Mouse (Mus musculus) liver, postnatal 0 days (tissue): ENCODE data around the gene Vps13c. TPM values are rescaled to one million over a fixed set of nuclear protein-coding genes. Genes with fewer than 3 reads are reported as not detected.

ENCODE experiments used
- ATAC-seq: fragments of 200-750 bp; cut with Nextera tagmentation; 2 replicates; pipeline ENCODE4 v1.8.0; 2017; ENCODE audit warnings: mild to moderate bottlenecking, moderate library complexity
- DNase-seq: peaks from one replicate; pipeline ENCODE4 v3.0.0-alpha.2; 2016
- H3K27ac ChIP-seq: fragments of 300-500 bp; sonication (generic); 2 replicates; pipeline ENCODE4 v1.5.1; 2014; ENCODE audit warnings: antibody characterized with exemption, moderate library complexity, mild to moderate bottlenecking, low read depth
- H3K27me3 ChIP-seq: fragments of 300-500 bp; sonication (generic); 2 replicates; pipeline ENCODE4 v1.6.1; 2014; ENCODE audit warnings: low read length, control low read depth, mixed read lengths; ENCODE audit not compliant: insufficient read depth
- H3K36me3 ChIP-seq: fragments of 300-500 bp; sonication (generic); replicated peaks from 2 replicates; pipeline ENCODE4 v1.6.1; 2014; ENCODE audit warnings: mild to moderate bottlenecking, control low read depth, low read length, moderate library complexity, mixed read lengths; ENCODE audit not compliant: insufficient read depth
- H3K4me1 ChIP-seq: fragments of 300-500 bp; sonication (generic); 2 replicates; pipeline ENCODE4 v1.6.1; 2014; ENCODE audit warnings: antibody characterized with exemption, mild to moderate bottlenecking, control low read depth; ENCODE audit not compliant: insufficient read depth
- H3K4me2 ChIP-seq: fragments of 300-500 bp; sonication (generic); 2 replicates; pipeline ENCODE4 v1.6.1; 2014; ENCODE audit warnings: low read depth, mild to moderate bottlenecking, low read length, moderate library complexity, mixed read lengths
- H3K4me3 ChIP-seq: fragments of 300-500 bp; sonication (generic); 2 replicates; pipeline ENCODE4 v1.5.1; 2014; ENCODE audit warnings: low read depth, low read length
- H3K9ac ChIP-seq: fragments of 300-500 bp; sonication (generic); replicated peaks from 2 replicates; pipeline ENCODE4 v1.6.1; 2014; ENCODE audit warnings: mild to moderate bottlenecking, moderate library complexity
- H3K9me3 ChIP-seq: fragments of 300-500 bp; sonication (generic); 2 replicates; pipeline ENCODE4 v1.6.1; 2016; ENCODE audit warnings: mild to moderate bottlenecking, control low read depth, low read length, mixed read lengths
- CTCF ChIP-seq: sonication (generic); IDR thresholded peaks from 2 replicates; pipeline ENCODE4 v1.5.1; 2016; ENCODE audit warnings: antibody characterized with exemption, low read depth
- EP300 ChIP-seq: IDR thresholded peaks from 2 replicates; pipeline ENCODE4 v1.6.1; 2016; ENCODE audit warnings: antibody characterized with exemption, low read depth, mild to moderate bottlenecking
- WGBS: fragments of 180-500 bp; shearing (Covaris S2); extraction: QIAGEN DNeasy Blood & Tissue Kit; methylation state at CpG from one replicate; pipeline ENCODE4 v1.1.7; 2014; ENCODE audit not compliant: insufficient replicate concordance; 5-methylcytosine and 5-hydroxymethylcytosine counted together
- polyA plus RNA-seq: library from polyadenylated mRNA; unstranded; fragments of >200 nt; fragmentation: Nextera tagmentation; extraction: Ambion mirVana; gene quantifications from 2 replicates; pipeline ENCODE4 v1.2.1, GENCODE M21; 2015

Gene Vps13c
- polyA plus RNA-seq, 1 experiment from 2014 or later: 3.4 TPM

DNA sequence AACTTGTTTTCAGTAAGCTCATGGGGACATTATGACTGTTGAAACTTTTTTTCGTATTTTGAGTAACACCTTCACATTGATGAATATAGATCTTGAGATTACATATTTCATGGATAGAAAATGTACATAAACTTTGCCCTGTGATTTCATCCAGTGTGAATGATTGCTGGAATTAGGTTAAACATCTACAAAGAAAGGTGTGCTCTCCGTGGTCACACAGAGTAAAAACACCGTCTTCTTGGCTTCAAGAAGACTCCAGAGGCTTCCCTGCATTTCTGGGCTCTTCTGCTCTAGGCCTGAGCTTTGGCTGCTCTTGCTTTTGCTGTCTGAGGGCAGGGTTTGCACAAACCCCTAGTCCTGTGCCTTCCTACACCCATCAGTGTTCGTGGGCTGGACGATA, 121.8 kb downstream of the Vps13c start:
- H3K36me3 ChIP-seq: peaks cover 53% of the 10 kb centered on the region
- 71% methylated on average over 5 of the region's 5 CpGs for whole genome bisulfite sequencing
- H3K4me3 ChIP-seq: no peak overlapping the region
- H3K9ac ChIP-seq: no peak overlapping the region
- H3K4me1 ChIP-seq: peaks cover 5% of the 10 kb centered on the region; the same call in 1 of the 2 replicates
- ATAC-seq (peak; percentile 50), DNase-seq (no peak)
- peak overlapping the region; percentile 32; the same call in 1 of the 2 replicates for H3K4me2 ChIP-seq
- TF ChIP-seq CTCF (no peak), EP300 (no peak)
- no peaks in the 10 kb centered on the region for H3K9me3 ChIP-seq
- H3K27ac ChIP-seq: peak overlapping the region; percentile 40
- H3K27me3 ChIP-seq: no peaks in the 10 kb centered on the region

DNA sequence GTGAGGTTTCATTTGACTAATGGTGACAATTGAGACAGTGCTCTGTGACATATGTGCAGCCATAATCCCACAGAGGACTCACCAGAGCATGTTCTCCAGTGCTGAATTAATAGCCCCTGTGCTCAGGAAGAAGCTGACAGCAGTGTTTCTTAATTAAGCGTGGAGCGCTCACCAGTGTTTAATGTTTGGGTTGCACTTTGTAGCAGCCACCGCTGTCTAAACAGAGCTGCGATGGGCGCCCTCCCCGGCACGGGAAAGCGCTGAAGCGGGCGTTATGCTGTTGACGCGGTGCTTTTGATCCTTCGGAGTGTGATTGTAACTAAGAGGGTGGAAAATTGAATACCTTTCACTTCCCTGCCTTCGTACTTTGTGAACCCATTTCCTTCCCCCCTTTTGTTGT, 125.7 kb downstream of the Vps13c start:
- no peaks in the 10 kb centered on the region for H3K27me3 ChIP-seq
- H3K4me2 ChIP-seq: no peak overlapping the region
- DNase-seq (no peak), ATAC-seq (no peak)
- 81% methylated on average over 14 of the region's 14 CpGs for WGBS
- no peak overlapping the region for H3K27ac ChIP-seq
- H3K36me3 ChIP-seq: peaks cover 51% of the 10 kb centered on the region
- H3K9ac ChIP-seq: no peak overlapping the region
- TF ChIP-seq CTCF (no peak), EP300 (no peak)
- no peaks in the 10 kb centered on the region for H3K9me3 ChIP-seq
- H3K4me3 ChIP-seq: no peak overlapping the region
- H3K4me1 ChIP-seq: peaks cover 5% of the 10 kb centered on the region; the same call in 1 of the 2 replicates

DNA sequence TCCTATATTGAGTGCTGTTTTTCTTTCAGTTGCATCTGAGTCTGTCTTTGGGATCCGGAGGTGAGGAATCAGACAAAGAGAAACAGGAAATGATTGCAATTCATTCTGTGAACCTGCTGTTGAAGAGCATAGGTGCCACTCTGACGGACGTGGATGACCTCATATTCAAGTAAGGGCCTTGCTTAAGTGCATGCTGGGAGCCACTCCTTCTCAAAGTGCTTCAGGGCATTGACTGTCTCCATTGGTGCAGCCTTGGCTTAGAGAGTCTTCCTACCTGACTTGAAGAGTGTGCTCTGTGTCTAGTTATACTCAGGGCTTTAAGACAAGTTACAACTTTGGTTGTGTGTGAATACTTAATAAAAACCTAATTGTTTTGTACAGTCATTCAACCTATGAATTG, 126.8 kb downstream of the Vps13c start:
- H3K27ac ChIP-seq: no peak overlapping the region
- no peak overlapping the region for H3K4me2 ChIP-seq
- TF ChIP-seq CTCF: no peak
- TF ChIP-seq EP300: no peak
- peaks cover 4% of the 10 kb centered on the region; the same call in 1 of the 2 replicates for H3K4me1 ChIP-seq
- H3K36me3 ChIP-seq: peaks cover 54% of the 10 kb centered on the region
- H3K4me3 ChIP-seq: no peak overlapping the region
- WGBS: 78% methylated on average over 3 of the region's 3 CpGs
- ATAC-seq: no peak
- H3K27me3 ChIP-seq: no peaks in the 10 kb centered on the region
- no peak for DNase-seq
- H3K9me3 ChIP-seq: no peaks in the 10 kb centered on the region
- no peak overlapping the region for H3K9ac ChIP-seq

DNA sequence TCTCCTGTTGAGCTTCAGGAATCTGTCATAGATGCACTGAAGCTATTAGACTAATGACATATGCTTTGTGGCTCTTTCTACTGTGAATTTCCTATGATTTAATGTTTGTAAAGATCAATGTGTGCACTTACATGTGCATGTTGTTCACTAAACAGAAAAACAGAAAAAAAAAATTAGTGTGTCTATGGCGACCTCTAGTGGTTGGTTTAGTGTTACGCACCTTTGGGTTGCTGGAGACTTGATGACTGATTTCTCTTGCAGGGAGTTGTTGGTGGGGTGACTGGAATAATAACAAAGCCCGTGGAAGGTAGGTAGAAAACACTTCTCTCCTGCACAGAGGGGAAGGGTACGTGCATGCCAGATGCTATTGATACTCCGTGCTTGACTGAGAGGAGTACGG, 133.3 kb downstream of the Vps13c start:
- no peak overlapping the region for H3K27ac ChIP-seq
- ATAC-seq (no peak), DNase-seq (no peak)
- H3K4me1 ChIP-seq: no peaks in the 10 kb centered on the region
- H3K9ac ChIP-seq: no peak overlapping the region
- H3K4me2 ChIP-seq: no peak overlapping the region
- TF ChIP-seq CTCF: peak; percentile 76
- no peak for TF ChIP-seq EP300
- no peaks in the 10 kb centered on the region for H3K27me3 ChIP-seq
- H3K36me3 ChIP-seq: peaks cover 37% of the 10 kb centered on the region
- no peak overlapping the region for H3K4me3 ChIP-seq
- 47% methylated on average over 6 of the region's 6 CpGs for WGBS
- H3K9me3 ChIP-seq: no peaks in the 10 kb centered on the region

DNA sequence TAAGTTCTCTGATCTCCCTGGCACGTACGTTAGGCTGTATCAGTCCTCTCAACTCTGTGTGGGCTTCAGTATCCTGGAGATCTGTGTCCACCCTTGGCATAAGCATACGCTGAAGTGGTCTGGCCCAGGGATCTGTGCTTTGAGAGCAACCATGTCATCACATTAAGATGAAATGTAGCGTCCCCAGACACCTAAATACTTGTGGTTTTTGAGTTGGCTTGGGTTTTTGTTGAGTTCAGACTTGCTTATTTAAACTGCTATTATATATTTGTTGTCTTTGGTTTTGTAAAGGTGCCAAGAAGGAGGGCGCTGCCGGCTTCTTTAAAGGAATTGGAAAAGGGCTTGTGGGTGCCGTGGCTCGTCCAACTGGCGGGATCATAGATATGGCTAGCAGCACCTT, 135.3 kb downstream of the Vps13c start:
- Histone ChIP-seq H3K9me3 (no peaks in the 10 kb centered on the region), H3K4me3 (no peak overlapping the region), H3K9ac (no peak overlapping the region), H3K36me3 (peaks cover 36% of the 10 kb centered on the region), H3K4me1 (no peaks in the 10 kb centered on the region), H3K27ac (no peak overlapping the region), H3K4me2 (no peak overlapping the region), H3K27me3 (no peaks in the 10 kb centered on the region)
- TF ChIP-seq EP300 (no peak), CTCF (no peak)
- no peak for ATAC-seq
- no peak for DNase-seq
- 89% methylated on average over 9 of the region's 9 CpGs for WGBS

DNA sequence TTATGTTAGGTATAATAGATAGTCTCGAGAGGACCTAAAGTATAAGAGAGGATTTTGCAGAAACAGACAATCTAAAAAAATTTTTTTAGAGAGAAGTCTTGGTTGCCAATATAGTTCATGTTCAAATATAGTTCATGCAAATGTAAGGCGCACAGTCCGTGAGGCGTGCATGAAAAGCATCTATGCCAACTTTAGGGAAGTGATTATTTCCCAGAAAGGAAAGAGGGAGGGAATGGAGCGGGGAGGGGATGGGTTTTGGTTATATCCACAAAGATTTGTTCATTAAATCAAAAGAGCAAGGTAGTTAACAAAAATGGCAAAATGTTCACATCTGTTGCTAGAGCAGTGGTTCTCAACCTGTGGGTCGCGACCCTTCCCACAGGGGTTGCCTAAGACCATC, 166.4 kb downstream of the Vps13c start:
- TF ChIP-seq EP300: no peak
- no peak for TF ChIP-seq CTCF
- 81% methylated on average over 7 of the region's 7 CpGs for WGBS

DNA sequence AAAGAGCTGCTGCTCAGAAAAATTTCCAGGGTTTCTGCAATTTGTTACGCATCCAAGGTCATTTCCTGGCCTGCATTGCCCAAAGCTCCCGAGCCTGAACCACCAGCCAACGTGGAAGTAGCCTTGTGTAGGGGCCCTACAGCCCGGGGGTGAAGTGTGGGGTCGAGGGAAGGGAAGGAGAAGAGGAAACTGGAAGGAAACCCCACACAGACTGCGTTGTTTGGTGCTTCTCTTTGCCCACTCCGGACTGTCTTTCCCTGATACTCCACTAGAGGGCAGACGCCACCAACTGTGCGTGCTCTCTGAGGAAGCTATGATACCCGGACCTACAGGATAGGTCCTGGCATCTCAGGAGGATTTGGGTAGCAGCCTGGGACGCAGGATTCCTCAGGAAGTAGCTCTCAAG, 174.8 kb downstream of the Vps13c start:
- 7% methylated on average over 11 of the region's 11 CpGs for WGBS
- Histone ChIP-seq H3K4me3 (no peak overlapping the region), H3K36me3 (no peaks in the 10 kb centered on the region), H3K27ac (no peak overlapping the region), H3K9me3 (no peaks in the 10 kb centered on the region), H3K4me2 (no peak overlapping the region), H3K4me1 (no peaks in the 10 kb centered on the region), H3K9ac (no peak overlapping the region), H3K27me3 (0 out of 2 replicates have a peak, but pooled peaks cover 3% of the 10 kb centered on the region)
- TF ChIP-seq CTCF (peak; percentile 94), EP300 (no peak)
- DNase-seq (peak; percentile 72), ATAC-seq (no peak)

More for the DNA sequence above, 166.4 kb downstream of the Vps13c start:
- no peaks in the 10 kb centered on the region for H3K4me1 ChIP-seq
- H3K27ac ChIP-seq: no peak overlapping the region
- H3K36me3 ChIP-seq: no peaks in the 10 kb centered on the region
- H3K4me2 ChIP-seq: no peak overlapping the region
- no peaks in the 10 kb centered on the region for H3K9me3 ChIP-seq
- no peak overlapping the region for H3K9ac ChIP-seq
- DNase-seq (no peak), ATAC-seq (no peak)
- H3K4me3 ChIP-seq: no peak overlapping the region
- H3K27me3 ChIP-seq: no peaks in the 10 kb centered on the region
